Mouse (Mus musculus): Measurements from ENCODE around the gene Cdipt. TPM values are rescaled to one million over a fixed set of nuclear protein-coding genes. Genes with fewer than 3 reads are reported as not detected.

Cdipt gene
- total and polyA plus RNA-seq, 3 experiments: 44.4 to 133 (median 45.9) TPM

GRCm38 (mm10) chr7:126975950-126976866 lies 494 bp downstream of the Cdipt start, which contains the start of gene Cdiptos:
Gene Cdiptos (minus strand): TSS chr7:126976098.
- intact Hi-C loops (cut with DNase I): loop anchor here (1.0 to 2.0 kb wide), 3 partner anchors 41 to 113 kb away; partner anchors contain the start of genes Ino80e, Kctd13 and Pagr1a
- under 1% methylated on average over 55 of the region's 55 CpGs for WGBS
- Histone ChIP-seq H3K9ac (ENCODE audit: low read depth, low read length) (peak within 1 kb of the TSS; percentile 91), H3K4me3 (peak within 1 kb of the TSS; percentile 100), H3K27me3 (ENCODE audit: control insufficient read depth, insufficient read depth, low read length) (no peaks in the 10 kb centered on the region), H3K79me2 (replicated peaks; ENCODE audit: control insufficient read depth, insufficient read depth, low read length) (peaks cover 3% of the 10 kb centered on the region; the same call in 1 of the 2 replicates), H3K36me3 (ENCODE audit: control insufficient read depth, insufficient read depth, low read length) (peaks cover 3% of the 10 kb centered on the region; the same call in 1 of the 2 replicates), H3K27ac (peak within 1 kb of the TSS; percentile 100), H3K4me1 (ENCODE audit: control insufficient read depth, insufficient read depth, low read length) (peaks cover 10% of the 10 kb centered on the region)
- DNase-seq: peak; percentile 95 to 96
- TF ChIP-seq EP300 (IDR thresholded peaks at IDR 0.05; ENCODE audit: insufficient read depth, low read depth, low read length) (peak; percentile 84; the same call in 1 of the 2 replicates), CTCF (IDR thresholded peaks at IDR 0.05) (peak; percentile 99; the same call in 1 of the 2 replicates), POLR2A (IDR thresholded peaks at IDR 0.05; ENCODE audit: insufficient read depth, low read depth, low read length) (peak; percentile 40; the same call in 1 of the 2 replicates)

DNA sequence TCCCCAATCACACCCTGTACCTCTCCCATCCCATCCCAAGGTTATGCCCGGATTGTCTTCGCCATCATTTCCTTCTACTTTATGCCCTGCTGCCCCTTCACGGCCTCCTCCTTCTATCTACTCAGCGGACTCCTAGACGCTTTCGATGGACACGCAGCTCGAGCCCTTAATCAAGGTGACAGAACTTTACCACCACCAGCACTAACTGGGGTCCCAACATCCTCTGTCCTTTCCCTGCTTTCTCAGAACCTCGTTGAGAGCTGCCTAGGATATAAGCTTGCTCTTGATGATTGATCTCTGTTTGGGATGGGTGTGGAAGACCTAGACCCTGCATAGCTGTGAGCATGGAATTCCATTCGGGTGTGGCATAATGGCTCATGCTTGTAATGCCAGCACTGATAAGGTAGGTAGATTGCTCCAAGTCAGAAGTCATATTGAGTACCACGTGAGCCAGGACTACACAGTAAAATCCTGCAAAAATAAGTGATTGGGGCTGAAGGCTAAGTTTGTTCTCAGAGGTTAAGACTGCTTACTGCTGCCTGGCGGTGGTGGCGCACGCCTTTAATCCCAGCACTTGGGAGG lies 1.3 kb downstream of the Cdipt start:
- H3K4me1 ChIP-seq (ENCODE audit: control insufficient read depth, insufficient read depth, low read length): peaks cover 10% of the 10 kb centered on the region
- TF ChIP-seq POLR2A (IDR thresholded peaks at IDR 0.05; ENCODE audit: insufficient read depth, low read depth, low read length) (no peak), EP300 (IDR thresholded peaks at IDR 0.05; ENCODE audit: insufficient read depth, low read depth, low read length) (no peak), CTCF (IDR thresholded peaks at IDR 0.05) (no peak)
- peaks cover 3% of the 10 kb centered on the region; the same call in 1 of the 2 replicates for H3K36me3 ChIP-seq (ENCODE audit: control insufficient read depth, insufficient read depth, low read length)
- peak in 1 of 2 experiments; percentile 35 for DNase-seq
- H3K9ac ChIP-seq (ENCODE audit: low read depth, low read length): peak overlapping the region; percentile 91
- 23% methylated on average over 14 of the region's 14 CpGs for WGBS
- H3K27ac ChIP-seq: peak overlapping the region; percentile 100
- peaks cover 3% of the 10 kb centered on the region; the same call in 1 of the 2 replicates for H3K79me2 ChIP-seq (replicated peaks; ENCODE audit: control insufficient read depth, insufficient read depth, low read length)
- intact Hi-C loops (cut with DNase I): loop anchor here (1.0 to 2.0 kb wide), 3 partner anchors 40 to 114 kb away; partner anchors contain the start of genes Ino80e, Kctd13 and Pagr1a
- no peaks in the 10 kb centered on the region for H3K27me3 ChIP-seq (ENCODE audit: control insufficient read depth, insufficient read depth, low read length)
- H3K4me3 ChIP-seq: peak overlapping the region; percentile 100

DNA sequence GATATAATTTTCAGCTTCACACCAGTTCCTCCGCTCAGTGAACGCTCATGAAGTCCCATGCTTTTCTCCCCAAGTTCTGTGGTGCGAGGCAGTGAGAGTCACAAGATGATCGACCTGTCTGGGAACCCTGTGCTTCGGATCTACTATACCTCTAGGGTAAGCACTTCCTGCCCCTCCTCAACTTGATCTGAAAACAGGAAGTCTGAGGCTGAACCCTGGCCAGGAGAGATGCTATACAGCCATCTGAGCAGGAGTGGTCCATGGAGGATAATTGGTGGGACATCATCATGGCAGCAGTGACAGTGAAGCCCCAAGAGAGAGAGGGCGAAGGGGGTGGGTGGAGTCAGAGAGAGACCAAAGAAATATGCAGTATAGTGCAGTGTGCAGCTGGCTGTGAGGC lies 3.1 kb downstream of the Cdipt start:
- Histone ChIP-seq H3K27ac (no peak overlapping the region), H3K36me3 (ENCODE audit: control insufficient read depth, insufficient read depth, low read length) (peaks cover 3% of the 10 kb centered on the region; the same call in 1 of the 2 replicates), H3K79me2 (replicated peaks; ENCODE audit: control insufficient read depth, insufficient read depth, low read length) (peaks cover 3% of the 10 kb centered on the region; the same call in 1 of the 2 replicates), H3K9ac (ENCODE audit: low read depth, low read length) (no peak overlapping the region), H3K4me1 (ENCODE audit: control insufficient read depth, insufficient read depth, low read length) (peaks cover 8% of the 10 kb centered on the region), H3K4me3 (no peak overlapping the region), H3K27me3 (ENCODE audit: control insufficient read depth, insufficient read depth, low read length) (no peaks in the 10 kb centered on the region)
- WGBS: 62% methylated on average over 6 of the region's 6 CpGs
- intact Hi-C loops (cut with DNase I): no loop called here
- DNase-seq: no peak
- TF ChIP-seq POLR2A (IDR thresholded peaks at IDR 0.05; ENCODE audit: insufficient read depth, low read depth, low read length) (no peak), CTCF (IDR thresholded peaks at IDR 0.05) (no peak), EP300 (IDR thresholded peaks at IDR 0.05; ENCODE audit: insufficient read depth, low read depth, low read length) (no peak)

- peaks cover under 1% of the 10 kb centered on the region; the same call in 1 of the 2 replicates for H3K79me2 ChIP-seq (replicated peaks; ENCODE audit: control insufficient read depth, insufficient read depth, low read length)
- H3K4me1 ChIP-seq (ENCODE audit: control insufficient read depth, insufficient read depth, low read length): peaks cover 4% of the 10 kb centered on the region
- intact Hi-C loops (cut with DNase I): no loop called here
- H3K36me3 ChIP-seq (ENCODE audit: control insufficient read depth, insufficient read depth, low read length): peaks cover 3% of the 10 kb centered on the region; the same call in 1 of the 2 replicates
- H3K4me3 ChIP-seq: no peak overlapping the region
- no peak overlapping the region for H3K9ac ChIP-seq (ENCODE audit: low read depth, low read length)
- no peak overlapping the region for H3K27ac ChIP-seq
- TF ChIP-seq CTCF (IDR thresholded peaks at IDR 0.05): no peak
- no peak for TF ChIP-seq EP300 (IDR thresholded peaks at IDR 0.05; ENCODE audit: insufficient read depth, low read depth, low read length)
- TF ChIP-seq POLR2A (IDR thresholded peaks at IDR 0.05; ENCODE audit: insufficient read depth, low read depth, low read length): no peak
- DNase-seq: no peak
- no peaks in the 10 kb centered on the region for H3K27me3 ChIP-seq (ENCODE audit: control insufficient read depth, insufficient read depth, low read length)
- WGBS: 74% methylated on average over 2 of the region's 2 CpGs
Observed at GRCm38 (mm10) chr7:126981601-126982000, 5.9 kb downstream of the Cdipt start.

DNA sequence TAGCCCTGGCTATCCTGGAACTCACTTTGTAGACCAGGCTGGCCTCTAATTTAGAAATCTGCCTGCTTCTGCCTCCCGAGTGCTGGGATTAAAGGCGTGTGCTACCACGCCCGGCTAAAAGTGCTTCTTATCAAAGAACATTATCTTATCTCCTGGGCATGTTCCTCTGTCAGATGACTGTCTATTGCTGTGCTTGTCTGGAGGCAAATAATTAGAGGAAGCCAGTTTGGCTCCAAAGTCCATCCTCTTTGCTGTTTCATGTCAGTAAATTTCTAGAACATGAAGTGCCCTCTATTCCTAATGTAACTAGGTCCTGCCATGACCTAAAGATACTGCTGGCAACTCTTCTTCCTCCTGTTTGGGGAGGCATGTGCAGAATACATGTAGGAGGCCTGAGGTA lies 6.3 kb downstream of the Cdipt start:
- Histone ChIP-seq H3K27ac (no peak overlapping the region), H3K9ac (ENCODE audit: low read depth, low read length) (no peak overlapping the region), H3K27me3 (ENCODE audit: control insufficient read depth, insufficient read depth, low read length) (no peaks in the 10 kb centered on the region), H3K36me3 (ENCODE audit: control insufficient read depth, insufficient read depth, low read length) (peaks cover 3% of the 10 kb centered on the region; the same call in 1 of the 2 replicates), H3K4me3 (no peak overlapping the region), H3K79me2 (replicated peaks; ENCODE audit: control insufficient read depth, insufficient read depth, low read length) (no peaks in the 10 kb centered on the region), H3K4me1 (ENCODE audit: control insufficient read depth, insufficient read depth, low read length) (peaks cover 2% of the 10 kb centered on the region)
- intact Hi-C loops (cut with DNase I): no loop called here
- TF ChIP-seq EP300 (IDR thresholded peaks at IDR 0.05; ENCODE audit: insufficient read depth, low read depth, low read length): no peak
- TF ChIP-seq CTCF (IDR thresholded peaks at IDR 0.05): no peak
- TF ChIP-seq POLR2A (IDR thresholded peaks at IDR 0.05; ENCODE audit: insufficient read depth, low read depth, low read length): no peak
- WGBS: 67% methylated on average over 4 of the region's 4 CpGs
- no peak for DNase-seq

All from heart, adult 2 months (tissue).